Mouse (Mus musculus): Measurements from ENCODE around the gene Eme2.

- TF ChIP-seq CTCF (IDR thresholded peaks at IDR 0.05; ENCODE audit: low read depth, low read length) (no peak), POLR2A (IDR thresholded peaks at IDR 0.05; ENCODE audit: insufficient read depth, low read length) (no peak), EP300 (IDR thresholded peaks at IDR 0.05; ENCODE audit: insufficient read depth, low read depth, low read length) (no peak)
Measured at GRCm38 (mm10) chr17:24893276-24893675, 1.6 kb downstream of the Eme2 start.
